13 mouse cellular contexts compared by ENCODE assay signal in genomic region chr16:90242426-90243304, GRCm38 (mm10).
"Had no signal": no experiment of that assay in that cellular context is flagged by ENCODE, and none has a peak within 500 bp of the region (broad histone marks: within the 10 kb centered on the region; RNA-seq: fewer than 3 reads in every experiment).

No protein-coding gene starts in this region.

- H3K4me1 ChIP-seq: limb, embryonic 12.5 days; neural tube, embryonic 12.5 days had no signal

- H3K9me3 ChIP-seq: limb, embryonic 12.5 days; neural tube, embryonic 12.5 days had no signal

- H3K9ac ChIP-seq: limb, embryonic 12.5 days; liver, embryonic 14.5 days; neural tube, embryonic 12.5 days had no signal

- DNase-seq: kidney, adult 18-20 months; kidney, postnatal 25 days; liver; lung, adult 18-20 months; retina, postnatal 1 day; right cerebral cortex, postnatal 4 days; spleen, adult 18-20 months; thymus, adult 18-20 months; thymus, postnatal 14 days had no signal

- H3K4me2 ChIP-seq: limb, embryonic 12.5 days; neural tube, embryonic 12.5 days had no signal

- H3K4me3 ChIP-seq: limb, embryonic 12.5 days; myocyte; neural tube, embryonic 12.5 days had no signal

- H3K27ac ChIP-seq: limb, embryonic 12.5 days; liver, embryonic 14.5 days; neural tube, embryonic 12.5 days had no signal

- H3K27me3 ChIP-seq: limb, embryonic 12.5 days; neural tube, embryonic 12.5 days had no signal
